Comparison of ENCODE assay signal across 10 mouse cellular contexts in the genomic region with DNA sequence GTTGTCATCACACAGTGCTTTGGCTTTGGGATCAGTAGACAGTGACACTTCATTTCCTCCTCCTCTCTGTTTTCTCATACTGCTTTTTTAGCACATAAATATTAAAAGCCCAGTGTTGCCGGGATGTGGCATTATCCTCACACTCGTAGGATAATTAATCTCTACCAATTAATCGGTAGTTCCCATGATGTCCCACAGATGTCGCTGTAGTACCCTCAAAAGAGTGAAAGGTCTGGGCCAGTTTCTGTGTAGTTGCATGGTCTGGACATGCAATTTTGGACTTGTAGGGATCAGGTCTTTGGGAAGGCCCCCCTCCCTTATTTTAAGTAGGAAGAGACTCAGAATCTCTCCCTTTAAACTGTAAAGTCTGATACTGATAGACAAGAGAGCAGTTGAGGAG. TPM values are rescaled to one million over a fixed set of nuclear protein-coding genes. Genes with fewer than 3 reads are reported as not detected.
DNase-seq lines count a peak whose midpoint lies in the region; ATAC-seq lines count a peak whose summit lies in the region.
"Had no signal": no experiment of that assay in that cellular context is flagged by ENCODE, and none has a peak within 500 bp of the region (broad histone marks: within the 10 kb centered on the region; RNA-seq: fewer than 3 reads in every experiment).

No protein-coding gene starts in this region.

- no peaks in the 10 kb centered on the region for H3K9me3 ChIP-seq in heart, embryonic 12.5 days (replicated peaks)
- H3K9me3 ChIP-seq: midbrain, embryonic 12.5 days had no signal

- 48% methylated on average over 4 of the region's 4 CpGs for WGBS in heart, embryonic 12.5 days
- 51% methylated on average over 4 of the region's 4 CpGs for WGBS in macrophage (ENCODE audit: missing documents)

- no peaks in the 10 kb centered on the region for H3K79me2 ChIP-seq in macrophage (ENCODE audit: inconsistent target)

- no peak overlapping the region for H3K9ac ChIP-seq in heart, embryonic 12.5 days
- H3K9ac ChIP-seq: midbrain, embryonic 12.5 days had no signal

- peak; percentile 20 to 56 for DNase-seq in heart, postnatal 10 days
- peak; percentile 38 for DNase-seq in ovary, postnatal 14 days (ENCODE audit: low spot score)
- no peak for DNase-seq in ovary, adult 18-20 months (ENCODE audit: low spot score)
- peak; percentile 32 for DNase-seq in brain, adult 2 months (ENCODE audit: low read depth, low spot score)
- DNase-seq in right cerebral cortex, postnatal 10 days (ENCODE audit: low spot score in 2 of 2), result no peak
- DNase-seq in Muller cell, postnatal 12 days (ENCODE audit: inconsistent ontology term), result no peak

- intact Hi-C loops in heart, postnatal 10 days (cut with DNase I), result no loop called here

- H3K36me3 ChIP-seq in heart, embryonic 12.5 days, result peaks cover 92% of the 10 kb centered on the region
- H3K36me3 ChIP-seq in macrophage (ENCODE audit: inconsistent target), result peaks cover 73% of the 10 kb centered on the region

- no peaks in the 10 kb centered on the region for H3K27me3 ChIP-seq in heart, embryonic 12.5 days (replicated peaks)
- H3K27me3 ChIP-seq: midbrain, embryonic 12.5 days had no signal

- no peak overlapping the region for H3K27ac ChIP-seq in heart, embryonic 12.5 days (ENCODE audit: poor library complexity, severe bottlenecking)
- H3K27ac ChIP-seq in macrophage, result peak overlapping the region; percentile 72
- H3K27ac ChIP-seq: midbrain, embryonic 12.5 days had no signal

- 0 out of 2 replicates have a peak, but pooled peaks cover 2% of the 10 kb centered on the region for H3K4me1 ChIP-seq in heart, embryonic 12.5 days (replicated peaks)
- H3K4me1 ChIP-seq: midbrain, embryonic 12.5 days had no signal

- no peak for ATAC-seq in heart, embryonic 12.5 days (ENCODE audit: insufficient number of reproducible peaks, low FRiP score)

- no peak overlapping the region for H3K4me3 ChIP-seq in heart, embryonic 12.5 days
- no peak overlapping the region for H3K4me3 ChIP-seq in macrophage (ENCODE audit: inconsistent target)
- H3K4me3 ChIP-seq: midbrain, embryonic 12.5 days had no signal

- no peak overlapping the region for H3K4me2 ChIP-seq in heart, embryonic 12.5 days
- H3K4me2 ChIP-seq: midbrain, embryonic 12.5 days had no signal

RNA-seq across cellular contexts. Expression of gene Spaca9, which starts 18.8 kb away (rescaled TPM):
- total RNA-seq in heart, postnatal 10 days (2021), result not detected
- 1.2 and 2.2 TPM in 2 replicates for polyA plus RNA-seq in heart, embryonic 12.5 days (2016; fragmentation: Nextera tagmentation; extraction: Ambion mirVana)
- 1 to 10 TPM in 13 of 26 experiments, under 1 TPM in 1, not detected in 12; 0.90 to 6.5 (median 4.1) TPM for total RNA-seq in macrophage (2018; cell fraction: chromatin; rRNA removed)
- total RNA-seq in macrophage (2018; cell fraction: cytosol; rRNA removed), result 10 to 100 TPM; 13.7 to 30.5 (median 21.4) TPM
- 1 to 10 TPM in 25 of 26 experiments, not detected in 1; 1.1 to 9.9 (median 4.0) TPM for total RNA-seq in macrophage (2018; cell fraction: nucleus; rRNA removed)
- 11.7 to 25.3 TPM (median 13.8 TPM) in 3 replicates for polyA plus RNA-seq in macrophage (2018)
- total RNA-seq: heart, postnatal 36 days had no signal

RNA-seq across cellular contexts. Expression of gene Ak8, which starts 19.3 kb away (rescaled TPM):
- not detected for total RNA-seq in heart, postnatal 10 days (2021)
- polyA plus RNA-seq in heart, embryonic 12.5 days (2016; fragmentation: Nextera tagmentation; extraction: Ambion mirVana), result 0.42 and 0.51 TPM in 2 replicates
- total RNA-seq in macrophage (2018; cell fraction: chromatin; rRNA removed), result 10 to 100 TPM in 19 of 26 experiments, 1 to 10 TPM in 7; 1.3 to 48.3 (median 15.5) TPM
- total RNA-seq in macrophage (2018; cell fraction: cytosol; rRNA removed), result 10 to 100 TPM in 20 of 26 experiments, 1 to 10 TPM in 6; 8.2 to 14.8 (median 11.6) TPM
- 10 to 100 TPM in 7 of 26 experiments, 1 to 10 TPM in 19; 1.3 to 15.8 (median 6.4) TPM for total RNA-seq in macrophage (2018; cell fraction: nucleus; rRNA removed)
- 5.3 to 14.5 TPM (median 9.7 TPM) in 3 replicates for polyA plus RNA-seq in macrophage (2018)
- total RNA-seq: heart, postnatal 36 days had no signal

RNA-seq across cellular contexts. Expression of gene Tsc1, which starts 39.7 kb away (rescaled TPM):
- total RNA-seq in heart, postnatal 10 days (2021), result 10 to 100 TPM; 16.4 to 19.8 TPM
- 16.7 and 17.6 TPM in 2 replicates for polyA plus RNA-seq in heart, embryonic 12.5 days (2016; fragmentation: Nextera tagmentation; extraction: Ambion mirVana)
- total RNA-seq in macrophage (2018; cell fraction: chromatin; rRNA removed), result 100 to 1,000 TPM in 14 of 26 experiments, 10 to 100 TPM in 12; 56.8 to 198 (median 102) TPM
- 10 to 100 TPM; 11.8 to 27.0 (median 17.1) TPM for total RNA-seq in macrophage (2018; cell fraction: cytosol; rRNA removed)
- total RNA-seq in macrophage (2018; cell fraction: nucleus; rRNA removed), result 100 to 1,000 TPM in 3 of 26 experiments, 10 to 100 TPM in 23; 27.5 to 126 (median 50.4) TPM
- 11.4 to 16.4 TPM (median 15.1 TPM) in 3 replicates for polyA plus RNA-seq in macrophage (2018)

RNA-seq across cellular contexts. Expression of gene Gfi1b, which starts 58.9 kb away (rescaled TPM):
- not detected for total RNA-seq in heart, postnatal 10 days (2021)
- 3.9 and 5.6 TPM in 2 replicates for polyA plus RNA-seq in heart, embryonic 12.5 days (2016; fragmentation: Nextera tagmentation; extraction: Ambion mirVana)
- 1 to 10 TPM in 1 of 26 experiments, under 1 TPM in 2, not detected in 23; 0.37 to 1.1 (median 0.43) TPM for total RNA-seq in macrophage (2018; cell fraction: chromatin; rRNA removed)
- total RNA-seq in macrophage (2018; cell fraction: cytosol; rRNA removed), result 1 to 10 TPM in 2 of 26 experiments, under 1 TPM in 14, not detected in 10; 0.09 to 1.5 (median 0.41) TPM
- 1 to 10 TPM in 2 of 26 experiments, under 1 TPM in 3, not detected in 21; 0.28 to 1.4 (median 0.83) TPM for total RNA-seq in macrophage (2018; cell fraction: nucleus; rRNA removed)
- 0.10 TPM in 1 of 3 replicates, not detected in the others for polyA plus RNA-seq in macrophage (2018)
- total RNA-seq: heart, postnatal 36 days had no signal

Comparison
In these comparisons a context has a peak if more than half of its experiments do, and no peak if none do; other contexts are left out.
1. DNase-seq: peak in heart, postnatal 10 days (2 of 2), ovary, postnatal 14 days (single experiment) and brain, adult 2 months (single experiment); none in ovary, adult 18-20 months (single experiment), right cerebral cortex, postnatal 10 days (0 of 2) and Muller cell, postnatal 12 days (single experiment).